Mouse (Mus musculus) kidney, postnatal 0 days (tissue): ENCODE data around the gene Klhl2. TPM values are rescaled to one million over a fixed set of nuclear protein-coding genes. Genes with fewer than 3 reads are reported as not detected.

ENCODE experiments used
- ATAC-seq: fragments of 200-750 bp; cut with Nextera tagmentation; replicated peaks from 2 replicates; pipeline ENCODE4 v1.8.0; 2017; ENCODE audit warnings: low read depth, moderate number of reproducible peaks, moderate TSS enrichment, moderate library complexity; ENCODE audit not compliant: low FRiP score
- DNase-seq: peaks from one replicate; pipeline ENCODE4 v3.0.0-alpha.2; 2016; ENCODE audit warnings: low spot score
- H3K27ac ChIP-seq: fragments of 300-500 bp; sonication (generic); 2 replicates; pipeline ENCODE4 v1.5.1; 2014; ENCODE audit warnings: mild to moderate bottlenecking
- H3K27me3 ChIP-seq: fragments of 300-500 bp; sonication (generic); 2 replicates; pipeline ENCODE4 v1.6.1; 2014; ENCODE audit warnings: low read length, mixed read lengths; ENCODE audit not compliant: insufficient read depth
- H3K36me3 ChIP-seq: fragments of 300-500 bp; sonication (generic); 2 replicates; pipeline ENCODE4 v1.6.1; 2014; ENCODE audit warnings: low read length, mixed read lengths; ENCODE audit not compliant: insufficient read depth
- H3K4me1 ChIP-seq: fragments of 300-500 bp; sonication (generic); replicated peaks from 2 replicates; pipeline ENCODE4 v1.6.1; 2014; ENCODE audit warnings: antibody characterized with exemption, low read length, mixed read lengths; ENCODE audit not compliant: insufficient read depth
- H3K4me2 ChIP-seq: fragments of 300-500 bp; sonication (generic); 2 replicates; pipeline ENCODE4 v1.6.1; 2014; ENCODE audit warnings: mild to moderate bottlenecking, low read length, moderate library complexity, mixed read lengths
- H3K4me3 ChIP-seq: fragments of 300-500 bp; sonication (generic); replicated peaks from 2 replicates; pipeline ENCODE4 v1.5.1; 2014; ENCODE audit warnings: low read depth, low read length
- H3K9ac ChIP-seq: fragments of 300-500 bp; sonication (generic); 2 replicates; pipeline ENCODE4 v1.6.1; 2014; ENCODE audit warnings: low read depth, low read length
- H3K9me3 ChIP-seq: fragments of 300-500 bp; sonication (generic); replicated peaks from 2 replicates; pipeline ENCODE4 v1.6.1; 2016; ENCODE audit warnings: low read length, inconsistent platforms, mixed read lengths
- CTCF ChIP-seq: IDR thresholded peaks from 2 replicates; pipeline ENCODE4 v1.5.1; 2016; ENCODE audit warnings: antibody characterized with exemption, low read depth, mild to moderate bottlenecking, moderate library complexity
- WGBS: fragments of 180-500 bp; shearing (Covaris S2); extraction: QIAGEN DNeasy Blood & Tissue Kit; methylation state at CpG from one replicate; pipeline ENCODE4 v1.1.7; 2014; 5-methylcytosine and 5-hydroxymethylcytosine counted together
- polyA plus RNA-seq: library from polyadenylated mRNA; unstranded; fragments of >200 nt; fragmentation: Nextera tagmentation; extraction: Ambion mirVana; gene quantifications from 2 replicates; pipeline ENCODE4 v1.2.1, GENCODE M21; 2015

The Klhl2 gene
- polyA plus RNA-seq, 1 experiment from 2014 or later: 20.9 TPM

GRCm38 (mm10) chr8:64692651-64693201 lies 157.1 kb downstream of the Klhl2 start, which contains the start of gene Cpe:
Gene Cpe (minus strand): TSS chr8:64693054.
- no peaks in the 10 kb centered on the region for H3K27me3 ChIP-seq
- no peaks in the 10 kb centered on the region for H3K4me1 ChIP-seq
- ATAC-seq: peak; percentile 98
- peak within 1 kb of the TSS; percentile 57 for H3K9ac ChIP-seq
- no peaks in the 10 kb centered on the region for H3K9me3 ChIP-seq
- H3K27ac ChIP-seq: 0 out of 2 replicates have a peak within 1 kb of the TSS, but pooled peaks have one; percentile 19
- peak; percentile 85 for DNase-seq
- H3K36me3 ChIP-seq: no peaks in the 10 kb centered on the region
- WGBS: under 1% methylated on average over 54 of the region's 54 CpGs
- peak within 1 kb of the TSS; percentile 70 for H3K4me2 ChIP-seq
- peak within 1 kb of the TSS; percentile 48 for H3K4me3 ChIP-seq
- peak; percentile 72 for TF ChIP-seq CTCF

- H3K27me3 ChIP-seq: no peaks in the 10 kb centered on the region
- H3K9me3 ChIP-seq: no peaks in the 10 kb centered on the region
- peak overlapping the region; percentile 70 for H3K4me2 ChIP-seq
- peak overlapping the region; percentile 48 for H3K4me3 ChIP-seq
- H3K9ac ChIP-seq: peak overlapping the region; percentile 57
- DNase-seq (no peak), ATAC-seq (no peak)
- no peaks in the 10 kb centered on the region for H3K4me1 ChIP-seq
- H3K27ac ChIP-seq: no peak overlapping the region
- no peaks in the 10 kb centered on the region for H3K36me3 ChIP-seq
- WGBS: 22% methylated on average over 16 of the region's 16 CpGs
- TF ChIP-seq CTCF: no peak
Observed at GRCm38 (mm10) chr8:64691591-64692401, 158.0 kb downstream of the Klhl2 start.

GRCm38 (mm10) chr8:64690845-64691244 lies 159.0 kb downstream of the Klhl2 start:
- 86% methylated on average over 6 of the region's 6 CpGs for WGBS
- Histone ChIP-seq H3K4me3 (no peak overlapping the region), H3K4me1 (no peaks in the 10 kb centered on the region), H3K4me2 (no peak overlapping the region), H3K9ac (no peak overlapping the region), H3K9me3 (no peaks in the 10 kb centered on the region), H3K36me3 (no peaks in the 10 kb centered on the region), H3K27me3 (no peaks in the 10 kb centered on the region), H3K27ac (no peak overlapping the region)
- ATAC-seq: no peak
- DNase-seq: no peak
- no peak for TF ChIP-seq CTCF

- ATAC-seq (no peak), DNase-seq (no peak)
- Histone ChIP-seq H3K9me3 (no peaks in the 10 kb centered on the region), H3K27ac (no peak overlapping the region), H3K4me1 (no peaks in the 10 kb centered on the region), H3K4me2 (no peak overlapping the region), H3K9ac (no peak overlapping the region), H3K27me3 (no peaks in the 10 kb centered on the region), H3K4me3 (no peak overlapping the region), H3K36me3 (no peaks in the 10 kb centered on the region)
- TF ChIP-seq CTCF: no peak
- WGBS: 81% methylated on average over 6 of the region's 6 CpGs
Observed at GRCm38 (mm10) chr8:64690306-64690705, 159.5 kb downstream of the Klhl2 start.

Other genes with a start within 250 kb of the Klhl2 start
- gene Cpe, start 157.0 kb downstream of the Klhl2 start, polyA plus RNA-seq: 100 and 115 TPM in 2 replicates
- gene Msmo1, start 116.2 kb downstream of the Klhl2 start, polyA plus RNA-seq: 87.4 and 91.2 TPM in 2 replicates
- gene Tmem192, start 97.2 kb upstream of the Klhl2 start, polyA plus RNA-seq: 50.0 and 50.3 TPM in 2 replicates
- gene Trim75, start 137.8 kb upstream of the Klhl2 start, polyA plus RNA-seq: not detected in 2 replicates
- gene Trim61, start 168.5 kb upstream of the Klhl2 start, polyA plus RNA-seq: 0.22 and 0.53 TPM in 2 replicates
- 0.07 TPM in 1 of 2 replicates, not detected in the other for gene Trim60, start 168.6 kb upstream of the Klhl2 start, polyA plus RNA-seq
- gene Apela, start 187.3 kb upstream of the Klhl2 start, polyA plus RNA-seq: 25.6 and 28.7 TPM in 2 replicates
- not detected in 2 replicates for gene Gm10663, start 225.0 kb upstream of the Klhl2 start, polyA plus RNA-seq